Mouse (Mus musculus) olfactory bulb, adult 2 months (tissue): Measurements from ENCODE around the gene Vrk3. TPM values are rescaled to one million over a fixed set of nuclear protein-coding genes. Genes with fewer than 3 reads are reported as not detected.

Experiments used
- H3K27ac ChIP-seq: fragments of 200-500 bp; 2 replicates; pipeline ENCODE4 v1.5.1; 2012; ENCODE audit warnings: low read depth, low read length; ENCODE audit not compliant: insufficient read depth
- H3K4me1 ChIP-seq: fragments of 200-500 bp; 2 replicates; pipeline ENCODE4 v1.6.1; 2012; ENCODE audit warnings: low read length; ENCODE audit not compliant: control insufficient read depth, insufficient read depth
- H3K4me3 ChIP-seq: fragments of 200-500 bp; 2 replicates; pipeline ENCODE4 v1.5.1; 2012; ENCODE audit warnings: mild to moderate bottlenecking, low read depth, low read length, moderate library complexity; ENCODE audit not compliant: insufficient read depth
- CTCF ChIP-seq: fragments of 200-500 bp; IDR thresholded peaks from 2 replicates; pipeline ENCODE4 v1.5.1; 2012; ENCODE audit warnings: low read depth, mild to moderate bottlenecking, low read length, moderate library complexity; ENCODE audit not compliant: insufficient read depth
- POLR2A ChIP-seq: fragments of 200-500 bp; IDR thresholded peaks from 2 replicates; pipeline ENCODE4 v1.6.1; 2012; ENCODE audit warnings: mild to moderate bottlenecking, low read depth, low read length, moderate library complexity; ENCODE audit not compliant: insufficient read depth
- WGBS: fragments of 180-500 bp; shearing (Covaris S2); methylation state at CpG from one replicate; pipeline ENCODE4 v1.1.7; 2018; 5-methylcytosine and 5-hydroxymethylcytosine counted together
- polyA plus RNA-seq: library from polyadenylated mRNA; stranded (reverse); fragments of >200 nt; gene quantifications from 2 replicates; pipeline ENCODE4 v1.2.4, GENCODE M21; 2012; ENCODE audit warnings: low replicate concordance; ENCODE audit not compliant: missing spikeins, insufficient read depth, insufficient read length

The Vrk3 gene
- polyA plus RNA-seq, 1 experiment: not detected

DNA sequence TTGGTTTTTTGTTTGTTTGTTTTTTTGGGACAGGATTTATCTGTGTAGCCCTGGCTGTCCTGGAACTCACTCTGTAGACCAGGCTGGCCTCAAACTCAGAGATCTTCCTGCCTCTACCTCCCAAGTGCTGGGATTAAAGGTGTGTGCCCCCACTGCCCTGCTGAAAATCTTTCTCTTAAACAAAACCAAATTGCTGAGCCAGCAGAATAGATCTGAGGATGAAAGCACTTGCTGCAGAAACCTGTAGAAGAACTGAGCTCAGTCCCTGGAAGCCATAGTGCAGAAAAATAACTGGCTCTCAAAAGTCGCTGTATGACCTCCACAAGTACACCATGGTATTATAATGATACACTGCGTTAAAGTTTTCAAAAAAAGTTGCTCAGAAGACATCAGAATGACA lies 9.0 kb downstream of the Vrk3 start:
- 95% methylated on average over 2 of the region's 2 CpGs for WGBS
- no peaks in the 10 kb centered on the region for H3K4me1 ChIP-seq
- no peak overlapping the region for H3K27ac ChIP-seq
- TF ChIP-seq POLR2A (no peak), CTCF (no peak)
- no peak overlapping the region for H3K4me3 ChIP-seq

DNA sequence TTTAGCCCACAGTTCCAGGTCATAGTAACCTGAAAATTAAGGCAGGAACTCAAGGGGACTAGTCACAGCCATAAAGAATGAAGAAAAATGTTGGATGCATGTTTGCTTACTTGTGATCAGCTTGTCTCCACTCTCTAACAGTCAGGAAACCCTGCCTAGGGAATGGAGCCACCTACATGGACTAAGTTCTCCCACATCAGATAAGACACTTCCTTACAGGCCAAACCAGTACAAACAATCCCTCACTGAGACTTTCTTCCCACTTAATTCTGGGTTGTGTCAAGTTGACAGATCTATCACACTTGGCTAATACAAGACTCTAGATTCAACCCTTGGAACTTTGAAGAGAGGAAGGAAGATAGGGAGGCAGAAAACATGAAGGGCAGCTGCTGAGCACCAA lies 12.2 kb downstream of the Vrk3 start:
- Histone ChIP-seq H3K4me1 (no peaks in the 10 kb centered on the region), H3K27ac (no peak overlapping the region), H3K4me3 (no peak overlapping the region)
- no peak for TF ChIP-seq POLR2A
- TF ChIP-seq CTCF: no peak

DNA sequence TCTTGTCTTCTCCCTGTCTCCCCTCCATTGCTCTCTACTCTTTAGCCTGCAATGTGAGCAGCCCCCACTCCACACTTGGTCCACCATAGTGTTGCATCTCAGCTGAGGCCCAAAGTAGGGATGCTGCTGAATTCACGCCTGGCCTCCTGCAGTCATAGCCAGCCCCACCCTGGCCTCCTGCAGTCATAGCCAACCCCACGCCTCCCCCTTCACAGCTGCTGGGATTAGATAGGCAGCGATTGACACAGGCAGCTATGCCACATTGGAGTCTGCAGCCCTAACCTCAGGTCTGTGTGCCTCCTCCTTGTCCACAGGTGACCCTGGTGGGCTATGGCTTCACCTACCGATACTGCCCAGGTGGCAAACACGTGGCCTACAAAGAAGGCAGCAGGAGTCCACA lies 19.9 kb downstream of the Vrk3 start:
- Histone ChIP-seq H3K4me1 (peaks cover 8% of the 10 kb centered on the region), H3K4me3 (no peak overlapping the region), H3K27ac (no peak overlapping the region)
- WGBS: 83% methylated on average over 5 of the region's 5 CpGs
- TF ChIP-seq CTCF (no peak), POLR2A (no peak)

DNA sequence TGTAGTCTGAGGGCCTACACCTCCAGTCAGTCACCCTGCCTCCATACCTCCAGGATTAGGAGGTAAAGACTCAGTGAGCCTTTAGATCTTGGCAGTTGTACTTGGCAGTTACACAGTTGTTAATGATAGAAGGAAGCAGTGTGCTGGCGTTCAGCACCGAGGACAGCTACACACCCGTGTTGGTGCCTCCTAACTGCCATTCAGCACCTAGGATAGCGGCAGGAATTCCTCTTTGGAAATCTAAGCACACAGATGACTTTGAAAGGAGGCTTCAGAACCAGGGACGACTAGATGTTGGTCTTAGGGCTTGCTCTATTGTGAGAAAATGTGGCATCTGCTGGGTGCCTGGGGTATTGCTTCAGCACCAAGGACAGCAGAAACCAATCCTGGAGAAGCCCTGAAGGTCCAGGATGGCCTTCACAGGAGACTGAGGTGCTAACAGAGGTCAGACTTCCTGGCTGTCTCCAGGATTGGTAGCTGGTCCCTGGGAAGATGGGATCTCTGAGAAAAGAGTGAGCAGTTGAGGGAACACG lies 21.9 kb downstream of the Vrk3 start:
- Histone ChIP-seq H3K4me1 (peaks cover 12% of the 10 kb centered on the region), H3K4me3 (no peak overlapping the region), H3K27ac (no peak overlapping the region)
- TF ChIP-seq CTCF: no peak
- 34% methylated on average over 6 of the region's 6 CpGs for WGBS

DNA sequence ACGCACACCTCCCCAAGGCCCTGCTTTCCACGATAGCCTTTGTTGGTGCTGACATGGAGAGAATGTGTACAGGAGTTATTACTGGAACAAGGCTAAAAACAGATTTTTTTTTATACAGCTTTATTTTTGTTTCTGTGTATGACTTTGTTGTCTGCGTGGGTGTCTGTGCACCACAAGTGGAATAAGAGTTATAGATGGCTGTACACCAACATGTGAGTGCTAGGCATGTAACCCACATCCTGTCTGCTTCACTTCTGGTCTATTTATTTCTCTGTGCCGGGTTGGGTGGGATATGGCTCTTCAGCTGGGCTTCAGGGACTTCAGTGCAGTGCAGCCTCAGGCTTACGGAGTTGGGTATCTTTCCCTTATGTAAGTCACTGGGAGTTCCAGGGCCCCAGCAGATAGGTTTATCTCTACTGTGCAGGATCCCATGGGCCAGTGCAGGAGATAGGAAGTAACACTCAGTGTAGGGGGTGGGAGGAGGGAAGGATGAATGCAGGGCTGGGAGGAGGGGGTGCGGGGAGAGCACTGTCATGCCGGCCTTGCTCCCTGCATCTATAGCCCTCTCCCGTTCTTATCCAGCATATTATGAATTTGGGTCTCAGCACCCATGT lies 24.5 kb downstream of the Vrk3 start:
- peaks cover 14% of the 10 kb centered on the region for H3K4me1 ChIP-seq
- no peak for TF ChIP-seq CTCF
- no peak for TF ChIP-seq POLR2A
- H3K4me3 ChIP-seq: no peak overlapping the region
- H3K27ac ChIP-seq: no peak overlapping the region
- 59% methylated on average over 8 of the region's 8 CpGs for WGBS

DNA sequence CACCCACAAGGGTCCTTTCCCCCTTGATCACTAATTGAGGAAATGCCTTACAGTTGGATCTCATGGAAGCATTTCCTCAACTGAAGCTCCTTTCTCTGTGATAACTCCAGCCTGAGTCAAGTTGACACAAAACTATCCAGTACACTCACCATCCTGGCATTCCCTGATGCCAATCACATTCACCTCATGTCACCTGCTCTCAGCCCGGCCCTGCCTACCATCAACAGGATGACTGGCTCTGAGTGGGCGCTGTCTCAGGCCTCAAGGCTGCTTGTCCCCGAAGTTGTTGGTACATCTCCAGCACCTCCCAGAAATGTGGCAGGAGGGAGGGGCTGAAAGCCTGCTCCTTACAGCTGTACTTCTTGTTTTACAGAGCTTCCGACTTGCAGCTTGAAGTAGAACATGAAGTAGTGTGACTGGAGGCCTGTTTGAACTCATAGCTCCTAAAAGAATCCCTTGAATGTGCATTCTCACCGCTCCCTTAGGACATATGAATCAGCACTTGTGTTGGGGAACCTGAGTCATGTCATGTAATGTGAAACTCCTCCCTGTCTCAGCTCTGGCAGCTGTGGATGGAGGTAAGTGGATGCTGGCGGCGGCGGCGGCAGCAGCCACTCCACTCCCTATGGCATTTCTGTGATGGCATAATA lies 28.8 kb downstream of the Vrk3 start:
- WGBS: 78% methylated on average over 9 of the region's 9 CpGs
- no peak for TF ChIP-seq CTCF
- no peak for TF ChIP-seq POLR2A
- H3K4me1 ChIP-seq: peaks cover 11% of the 10 kb centered on the region
- H3K27ac ChIP-seq: no peak overlapping the region
- H3K4me3 ChIP-seq: no peak overlapping the region

DNA sequence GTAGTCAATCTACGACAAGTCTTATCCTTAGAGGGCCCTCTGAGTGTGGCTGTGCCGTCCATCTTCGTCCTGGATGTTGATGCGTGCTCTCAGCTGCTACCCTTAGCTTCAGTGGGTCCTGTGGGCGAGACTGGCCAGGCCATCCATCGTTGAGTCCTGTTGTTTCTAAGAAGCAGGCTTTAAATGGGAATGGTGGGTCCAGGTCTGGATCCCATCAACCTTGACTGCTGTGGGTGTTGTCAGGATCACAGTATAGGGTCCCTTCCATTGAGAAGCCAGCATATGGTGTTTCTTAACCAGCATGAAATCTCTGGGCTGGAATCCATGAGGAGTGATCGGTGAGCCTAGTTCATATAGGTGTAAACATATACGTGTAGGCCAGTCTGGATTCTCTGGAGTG lies 31.9 kb downstream of the Vrk3 start:
- TF ChIP-seq CTCF (no peak), POLR2A (no peak)
- peaks cover 2% of the 10 kb centered on the region; the same call in 1 of the 2 replicates for H3K4me1 ChIP-seq
- no peak overlapping the region for H3K27ac ChIP-seq
- 90% methylated on average over 8 of the region's 8 CpGs for WGBS
- H3K4me3 ChIP-seq: no peak overlapping the region

DNA sequence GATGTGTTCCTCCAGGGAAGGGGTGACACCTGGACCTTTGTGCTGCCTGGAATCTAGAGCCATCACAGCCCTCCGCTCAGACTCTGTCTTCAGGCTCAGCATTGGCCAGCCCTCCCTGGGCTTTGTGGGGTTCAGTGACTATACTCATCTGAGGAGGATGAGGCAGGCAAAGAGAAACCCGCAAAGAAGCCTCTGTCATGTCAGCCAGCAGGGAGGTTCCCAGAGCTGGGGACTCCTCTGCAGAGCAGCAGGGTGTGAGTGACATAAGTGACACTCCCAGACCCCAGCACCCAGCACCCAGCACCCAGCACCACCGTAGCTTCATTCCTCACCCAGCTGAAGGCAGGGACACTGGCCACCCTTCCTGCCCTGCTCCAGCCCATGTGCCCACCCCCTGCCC lies 41.3 kb downstream of the Vrk3 start:
- Histone ChIP-seq H3K27ac (no peak overlapping the region), H3K4me1 (no peaks in the 10 kb centered on the region), H3K4me3 (no peak overlapping the region)
- no peak for TF ChIP-seq CTCF
- TF ChIP-seq POLR2A: no peak
- 74% methylated on average over 3 of the region's 3 CpGs for WGBS

DNA sequence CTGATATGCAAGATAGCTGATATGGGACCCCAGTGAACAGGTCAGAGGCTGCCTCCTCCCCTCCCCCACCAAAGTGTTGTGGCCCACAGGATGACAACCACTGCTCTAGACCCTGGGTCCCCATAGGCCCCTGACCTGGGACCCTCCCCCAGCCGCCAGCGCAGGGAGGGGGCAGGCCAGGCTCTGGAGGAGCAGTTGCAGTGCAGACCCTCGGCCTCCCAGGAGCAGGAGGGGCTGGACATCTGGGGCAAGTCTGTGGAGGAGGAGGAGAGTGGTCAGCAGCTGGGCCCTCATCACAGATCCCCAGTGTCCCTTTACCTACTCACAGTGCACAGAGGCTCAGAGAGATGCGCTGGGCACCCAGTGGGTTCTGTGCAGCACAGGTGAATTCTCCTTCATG lies 41.9 kb downstream of the Vrk3 start:
- no peak overlapping the region for H3K4me3 ChIP-seq
- 69% methylated on average over 4 of the region's 4 CpGs for WGBS
- H3K27ac ChIP-seq: no peak overlapping the region
- no peak for TF ChIP-seq CTCF
- no peaks in the 10 kb centered on the region for H3K4me1 ChIP-seq

DNA sequence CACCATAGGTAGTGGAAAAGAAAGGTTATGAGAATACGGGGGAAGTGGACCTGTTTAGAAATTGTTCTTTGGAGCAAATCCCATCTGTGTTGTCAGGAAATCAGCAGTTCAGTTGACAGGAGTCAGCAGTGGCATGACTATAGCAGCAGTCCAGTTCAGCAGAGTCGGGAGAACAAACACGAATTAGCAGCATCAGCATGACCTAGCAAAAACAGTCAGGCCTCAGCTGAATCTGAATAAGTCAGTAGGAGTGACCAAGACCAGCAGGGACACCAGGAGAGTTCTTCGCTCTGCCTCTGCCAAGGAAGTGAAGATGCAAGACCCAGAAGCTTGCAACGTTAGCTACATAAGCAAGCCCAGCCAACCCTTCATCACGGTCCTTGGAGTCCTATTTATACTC lies 44.6 kb downstream of the Vrk3 start:
- TF ChIP-seq POLR2A (no peak), CTCF (no peak)
- WGBS: 75% methylated on average over 6 of the region's 6 CpGs
- Histone ChIP-seq H3K4me1 (no peaks in the 10 kb centered on the region), H3K4me3 (no peak overlapping the region), H3K27ac (no peak overlapping the region)
